Mouse (Mus musculus) gastrocnemius, adult 18-20 months (tissue): ENCODE measurements around the gene Mog. TPM values are rescaled to one million over a fixed set of nuclear protein-coding genes. Genes with fewer than 3 reads are reported as not detected.

Source experiments
- total RNA-seq, 2 experiments: library from RNA; stranded (reverse); gene quantifications; 2 replicates each; pipeline ENCODE4 v1.2.3; 2021

The Mog gene
- total RNA-seq, 2 experiments from 2014 or later: not detected

Other genes starting within 250 kb of the Mog start
- not detected for gene H2-M10.6, start 211.2 kb downstream of the Mog start, total RNA-seq
- 10 to 100 TPM; 18.4 to 18.7 TPM for gene Trim26, start 186.3 kb downstream of the Mog start, total RNA-seq
- gene Trim15, start 156.2 kb downstream of the Mog start, total RNA-seq: not detected
- gene Trim10, start 153.8 kb downstream of the Mog start, total RNA-seq: not detected
- gene Trim40, start 133.3 kb downstream of the Mog start, total RNA-seq: not detected
- not detected for gene Trim31, start 125.3 kb downstream of the Mog start, total RNA-seq
- under 1 TPM; 0.23 to 0.24 TPM for gene Rnf39, start 80.5 kb downstream of the Mog start, total RNA-seq
- gene Ppp1r11, start 71.7 kb downstream of the Mog start, total RNA-seq: 10 to 100 TPM; 58.9 to 65.9 TPM
- gene Znrd1, start 64.8 kb downstream of the Mog start, total RNA-seq: 10 to 100 TPM; 21.9 to 22.1 TPM
- 10 to 100 TPM; 26.5 to 26.6 TPM for gene Znrd1as, start 64.8 kb downstream of the Mog start, total RNA-seq
- under 1 TPM in 1 of 2 experiments, not detected in 1; 0.37 TPM for gene 2410137M14Rik, start 42.2 kb downstream of the Mog start, total RNA-seq
- not detected for gene H2-M5, start 33.9 kb downstream of the Mog start, total RNA-seq
- not detected for gene Zfp57, start 22.2 kb downstream of the Mog start, total RNA-seq
- gene Gabbr1, start 22.6 kb upstream of the Mog start, total RNA-seq: 1 to 10 TPM; 5.5 to 8.2 TPM
- gene Olfr90, start 65.1 kb upstream of the Mog start, total RNA-seq: not detected
- not detected for gene Olfr91, start 74.9 kb upstream of the Mog start, total RNA-seq
- not detected for gene Olfr92, start 96.7 kb upstream of the Mog start, total RNA-seq
- not detected for gene Olfr93, start 138.1 kb upstream of the Mog start, total RNA-seq
- under 1 TPM in 1 of 2 experiments, not detected in 1; 0.74 TPM for gene Ubd, start 170.5 kb upstream of the Mog start, total RNA-seq
- not detected for gene Olfr94, start 177.6 kb upstream of the Mog start, total RNA-seq
- gene Olfr95, start 189.7 kb upstream of the Mog start, total RNA-seq: not detected
- gene Olfr96, start 196.7 kb upstream of the Mog start, total RNA-seq: not detected
- gene Olfr97, start 213.9 kb upstream of the Mog start, total RNA-seq: not detected
- gene Olfr98, start 240.4 kb upstream of the Mog start, total RNA-seq: not detected
- 1 to 10 TPM in 1 of 2 experiments, under 1 TPM in 1; 0.94 to 1.9 TPM for gene H2-M3, start 246.8 kb upstream of the Mog start, total RNA-seq